Mouse (Mus musculus): ENCODE data around the gene Skiv2l.

- TF ChIP-seq CTCF (conservative IDR thresholded peaks at IDR 0.05; ENCODE audit: low read length) = no peak
- no peak for TF ChIP-seq POU5F1 (IDR thresholded peaks at IDR 0.05; ENCODE audit: borderline replicate concordance, low read length)
- TF ChIP-seq NANOG (IDR thresholded peaks at IDR 0.05; ENCODE audit: borderline replicate concordance, low read length) = no peak
Observed at GRCm38 (mm10) chr17:34881683-34882310, 31.8 kb upstream of the Skiv2l start, which contains the start of gene Gm20547.
